8 mouse cellular contexts compared by ENCODE assay signal in the genomic region with DNA sequence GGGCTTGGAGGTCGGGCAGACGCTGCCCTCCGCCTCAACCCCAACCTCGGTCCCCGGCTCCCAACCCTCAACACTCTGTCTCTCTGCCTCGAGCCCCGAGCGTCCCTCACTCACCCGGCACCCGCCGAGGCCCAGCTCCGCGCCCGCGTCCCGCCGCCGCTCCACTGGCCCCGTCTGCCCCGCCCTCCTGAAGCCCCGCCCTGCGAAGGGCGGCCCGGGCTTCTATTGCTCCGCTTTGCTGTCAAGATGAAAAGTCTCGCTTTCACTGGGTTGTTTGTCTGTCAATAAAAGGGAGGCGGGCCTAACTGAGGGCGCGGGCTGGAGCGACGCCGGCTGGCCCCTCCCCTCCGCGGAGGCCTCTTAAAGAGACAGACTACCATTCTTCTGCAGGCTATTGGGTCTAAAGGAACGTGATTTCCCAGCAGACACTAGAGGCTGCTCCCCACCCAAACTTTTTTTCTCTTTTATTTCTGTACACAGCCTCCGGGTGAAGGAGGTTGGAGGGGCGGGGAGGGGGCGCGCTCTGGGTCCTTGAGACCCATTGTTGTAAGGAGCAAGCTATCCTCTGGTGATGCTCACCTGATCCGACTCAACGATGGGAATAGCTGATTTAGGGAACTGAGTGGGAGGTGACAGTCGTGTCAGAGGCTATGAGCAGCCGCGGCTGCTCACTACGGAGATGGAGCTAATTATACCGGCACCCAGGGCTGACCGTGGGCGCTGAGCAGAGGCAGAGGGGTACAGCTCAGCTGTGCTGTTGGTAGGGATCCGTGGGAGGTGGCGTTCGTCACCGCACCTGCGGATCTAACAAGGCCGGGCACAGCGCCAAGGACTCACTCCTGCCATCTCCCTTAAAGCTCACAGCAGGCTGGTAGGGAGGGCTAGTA. TPM values are rescaled to one million over a fixed set of nuclear protein-coding genes. Genes with fewer than 3 reads are reported as not detected.
DNase-seq lines count a peak whose midpoint lies in the region; ATAC-seq and TF ChIP-seq lines count a peak whose summit lies in the region.

A gene (minus strand): TSS at position 176 of the 887 bp plus-strand sequence.

- peak within 1 kb of the TSS; percentile 81 for H3K4me2 ChIP-seq in forebrain, embryonic 15.5 days (replicated peaks)

- H3K9ac ChIP-seq in ES-E14 (ENCODE audit: insufficient read depth, low read depth, low read length, poor library complexity, severe bottlenecking): peak within 1 kb of the TSS; percentile 89
- H3K9ac ChIP-seq in forebrain, embryonic 15.5 days (replicated peaks): peak within 1 kb of the TSS; percentile 92

- peak within 1 kb of the TSS; percentile 89 to 90 for H3K4me3 ChIP-seq in ES-E14 (ENCODE audit: insufficient read depth in 1 of 2, low read depth in 1 of 2, low read length in 2 of 2, poor library complexity in 1 of 2, severe bottlenecking in 1 of 2)
- H3K4me3 ChIP-seq in forebrain, embryonic 15.5 days: peak within 1 kb of the TSS; percentile 96
- peak within 1 kb of the TSS; percentile 71 for H3K4me3 ChIP-seq in lung, adult 2 months (replicated peaks; ENCODE audit: extremely low read depth, low read depth, low read length)

- peak; percentile 98 for ATAC-seq in forebrain, embryonic 15.5 days (replicated peaks)
- ATAC-seq in neutrophil, adult 5-6 weeks (ENCODE audit: extremely low read depth, insufficient number of reproducible peaks, low FRiP score, poor library complexity, severe bottlenecking): peak; percentile 95

- intact Hi-C loops in heart, postnatal 25 days (cut with DNase I): loop anchor here (5.0 kb wide), 1 partner anchor 39 kb away; a partner anchor contains a TSS

- TF ChIP-seq POLR2A in lung, adult 2 months (IDR thresholded peaks at IDR 0.05; ENCODE audit: borderline replicate concordance, extremely low read depth, low read depth, low read length): peak; percentile 75

- DNase-seq in ES-E14 (ENCODE audit: low read depth, low spot score): peak; percentile 91
- DNase-seq in cerebellum, adult 11-12 months: peak; percentile 99
- peak; percentile 96 for DNase-seq in heart, postnatal 25 days (ENCODE audit: low spot score)
- DNase-seq in layer of hippocampus, adult 18-20 months (ENCODE audit: low spot score in 2 of 2): peak; percentile 98 to 99
- DNase-seq in lung, adult 2 months: peak; percentile 96
- peak; percentile 96 to 98 for DNase-seq in thymus, adult 18-20 months

- no peak for TF ChIP-seq CTCF in lung, adult 2 months (IDR thresholded peaks at IDR 0.05; ENCODE audit: insufficient read depth, low read length)

- no peaks in the 10 kb centered on the region for H3K9me3 ChIP-seq in ES-E14 (ENCODE audit: control insufficient read depth, insufficient read depth, low read depth, low read length)
- no peaks in the 10 kb centered on the region for H3K9me3 ChIP-seq in forebrain, embryonic 15.5 days

- peaks cover 0 to 12% of the 10 kb centered on the region in 2 experiments; a peak in 3 of 4 replicates for H3K4me1 ChIP-seq in ES-E14 (ENCODE audit: control insufficient read depth in 2 of 2, insufficient read depth in 2 of 2, low read length in 2 of 2, poor library complexity in 1 of 2)
- H3K4me1 ChIP-seq in forebrain, embryonic 15.5 days: peaks cover 43% of the 10 kb centered on the region
- peaks cover 28% of the 10 kb centered on the region for H3K4me1 ChIP-seq in lung, adult 2 months (ENCODE audit: control insufficient read depth, insufficient read depth, low read length)

- H3K27me3 ChIP-seq in forebrain, embryonic 15.5 days: no peaks in the 10 kb centered on the region

- H3K36me3 ChIP-seq in ES-E14 (ENCODE audit: control insufficient read depth, insufficient read depth, low read length, poor library complexity, severe bottlenecking): no peaks in the 10 kb centered on the region
- no peaks in the 10 kb centered on the region for H3K36me3 ChIP-seq in forebrain, embryonic 15.5 days

- in situ Hi-C loops in ES-E14 (cut with MboI; ENCODE audit: low sequenced_read_pairs in 2 of 2, unreplicated experiment in 2 of 2): no loop called here

- H3K27ac ChIP-seq in ES-E14 (ENCODE audit: insufficient read depth, low read depth, low read length, poor library complexity, severe bottlenecking): 0 out of 2 replicates have a peak within 1 kb of the TSS, but pooled peaks have one; percentile 10
- peak within 1 kb of the TSS; percentile 91 for H3K27ac ChIP-seq in forebrain, embryonic 15.5 days (replicated peaks)

- 0% methylated on average over 55 of the region's 55 CpGs for WGBS in forebrain, embryonic 15.5 days
- under 1% methylated on average over 55 of the region's 55 CpGs for whole genome bisulfite sequencing in lung, adult 2 months

TF ChIP-seq in ES-E14, 5 proteins besides CTCF, POLR2A, EP300 and RAD21:
- TF ChIP-seq ZC3H11A (IDR thresholded peaks at IDR 0.05; ENCODE audit: borderline replicate concordance, low read depth, low read length): no peak
- peak; percentile 69; the same call in 1 of the 2 replicates for TF ChIP-seq ZNF384 (IDR thresholded peaks at IDR 0.05; ENCODE audit: low read depth, low read length)
- TF ChIP-seq CHD2 (IDR thresholded peaks at IDR 0.05; ENCODE audit: low read depth, low read length): peak; percentile 84
TF ChIP-seq in ES-E14: peak in this region for 2.

RNA-seq across cellular contexts. Expression of the gene that starts here (rescaled TPM):
- 21.1 and 21.7 TPM in 2 replicates for total RNA-seq in ES-E14 (2012; rRNA removed)
- polyA plus RNA-seq in forebrain, embryonic 15.5 days (2015; fragmentation: Nextera tagmentation; extraction: Ambion mirVana): 99.6 and 101 TPM in 2 replicates
- total RNA-seq in heart, postnatal 25 days (2021): 10 to 100 TPM; 18.8 to 20.5 TPM
- 100 to 1,000 TPM; 174 to 179 TPM for total RNA-seq in layer of hippocampus, adult 18-20 months (2021)
- polyA plus RNA-seq in lung, adult 2 months (2012; rRNA removed): 95.0 and 148 TPM in 2 replicates
- total RNA-seq in neutrophil, adult 5-6 weeks (2017): 23.8 and 26.0 TPM in 2 replicates

Comparison
In these comparisons a context has a peak if more than half of its experiments do, and no peak if none do; other contexts are left out.
1. Peak in every context shown above with its lines: DNase-seq, ATAC-seq, H3K4me3 ChIP-seq and H3K27ac ChIP-seq.